Mouse (Mus musculus): ENCODE data around the gene Pik3r3.
A peak's percentile ranks its signal among the peaks of the same experiment; 100 is the strongest.
"Not testable (repeated sequence)": the region's sequence is repeated elsewhere in the genome, so short reads cannot be mapped to it uniquely, and the experiment has no call there.

Gene Pik3r3

DNA sequence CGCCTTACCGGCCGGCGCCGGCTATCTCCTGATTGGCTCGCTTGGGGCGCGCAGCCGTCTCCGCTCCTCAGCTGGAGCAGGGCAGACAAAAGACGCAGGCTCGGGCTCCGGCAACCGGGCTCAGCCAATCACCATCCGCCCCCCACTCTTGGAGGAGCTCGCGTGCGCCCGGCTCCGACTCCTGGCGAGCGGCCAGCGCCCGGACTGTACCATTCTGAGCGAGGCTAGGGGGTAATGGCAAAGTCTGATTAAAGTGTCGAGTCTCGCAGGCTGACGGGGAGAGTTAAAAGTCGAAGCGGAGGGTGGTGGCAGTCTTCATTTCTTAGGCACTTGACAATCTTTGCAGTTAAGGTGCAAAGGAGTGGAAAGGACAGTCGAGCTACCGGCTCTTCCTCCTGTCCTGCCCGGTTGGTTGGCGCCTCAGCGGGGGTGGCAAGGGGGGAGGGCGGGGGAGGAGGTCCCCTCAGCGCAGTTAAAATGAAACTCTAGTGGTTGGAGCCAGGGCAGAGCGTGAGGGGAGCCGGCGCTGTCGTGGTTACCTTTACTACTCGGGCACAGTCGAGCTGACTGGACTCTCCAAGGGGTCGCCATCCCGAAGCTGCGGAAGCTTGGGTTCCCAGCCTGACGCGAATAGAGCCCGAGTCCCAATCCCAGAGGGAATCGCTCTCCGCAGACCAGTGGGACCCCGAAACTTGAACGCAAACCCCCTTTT, at the start of gene Pik3r3:
Gene Pik3r3 (plus strand): TSS at position 479 of the 712 bp plus-strand sequence.
- peak; percentile 97 to 98 for DNase-seq (ENCODE audit: low spot score in 2 of 2)

DNA sequence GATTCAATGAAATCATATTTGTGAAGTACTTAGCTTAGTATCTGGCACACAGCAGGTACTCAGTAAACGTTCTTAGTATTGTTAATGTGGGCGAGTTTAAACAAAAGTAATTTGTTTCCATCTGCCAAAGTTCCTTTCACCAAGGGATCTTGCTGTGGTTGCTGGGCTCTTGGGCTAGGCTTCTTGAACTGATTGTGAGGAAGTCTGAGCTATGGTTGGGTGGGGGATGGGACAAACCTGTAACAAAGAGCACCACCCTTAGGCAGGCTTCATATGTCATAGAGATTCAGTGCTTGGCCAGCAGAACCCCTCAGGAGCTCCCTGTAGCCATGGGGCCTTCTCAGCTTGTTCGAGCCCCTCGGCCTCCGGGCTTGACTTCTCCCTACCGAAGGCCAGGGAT, 48.3 kb upstream of the Pik3r3 start, which contains the start of the genes 1700042G07Rik and Gm49337:
Gene 1700042G07Rik (plus strand): TSS at position 301 of the 400 bp plus-strand sequence.
Gene Gm49337 (plus strand): TSS at position 313 of the 400 bp plus-strand sequence.
- no peak for DNase-seq (ENCODE audit: low spot score in 2 of 2)

DNA sequence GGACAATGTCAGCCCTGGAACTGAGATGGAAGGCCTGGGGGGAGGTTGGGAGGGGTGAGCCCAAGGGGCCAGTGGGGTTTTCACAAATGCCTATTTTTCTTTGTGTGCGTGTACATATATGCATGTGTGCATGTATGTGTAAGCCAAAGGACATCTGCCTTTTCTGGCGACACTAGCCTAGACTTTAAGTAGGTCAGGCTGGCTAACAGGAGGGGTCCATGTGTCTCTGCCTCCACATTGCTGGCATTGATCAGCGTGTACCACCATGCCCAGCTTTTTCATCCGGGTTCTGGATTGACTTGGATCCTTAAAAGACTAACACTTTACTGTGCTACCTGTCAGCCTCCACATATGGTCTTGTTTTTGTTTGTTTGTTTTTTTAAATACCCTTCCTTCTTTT, 47.7 kb upstream of the Pik3r3 start:
- DNase-seq (ENCODE audit: low spot score in 2 of 2): no peak

GRCm38 (mm10) chr4:116174466-116175116, 46.8 kb upstream of the Pik3r3 start:
- DNase-seq (ENCODE audit: low spot score in 2 of 2): no peak

- DNase-seq (ENCODE audit: low spot score in 2 of 2): no peak
Measured at GRCm38 (mm10) chr4:116175136-116175535, 46.3 kb upstream of the Pik3r3 start.

DNA sequence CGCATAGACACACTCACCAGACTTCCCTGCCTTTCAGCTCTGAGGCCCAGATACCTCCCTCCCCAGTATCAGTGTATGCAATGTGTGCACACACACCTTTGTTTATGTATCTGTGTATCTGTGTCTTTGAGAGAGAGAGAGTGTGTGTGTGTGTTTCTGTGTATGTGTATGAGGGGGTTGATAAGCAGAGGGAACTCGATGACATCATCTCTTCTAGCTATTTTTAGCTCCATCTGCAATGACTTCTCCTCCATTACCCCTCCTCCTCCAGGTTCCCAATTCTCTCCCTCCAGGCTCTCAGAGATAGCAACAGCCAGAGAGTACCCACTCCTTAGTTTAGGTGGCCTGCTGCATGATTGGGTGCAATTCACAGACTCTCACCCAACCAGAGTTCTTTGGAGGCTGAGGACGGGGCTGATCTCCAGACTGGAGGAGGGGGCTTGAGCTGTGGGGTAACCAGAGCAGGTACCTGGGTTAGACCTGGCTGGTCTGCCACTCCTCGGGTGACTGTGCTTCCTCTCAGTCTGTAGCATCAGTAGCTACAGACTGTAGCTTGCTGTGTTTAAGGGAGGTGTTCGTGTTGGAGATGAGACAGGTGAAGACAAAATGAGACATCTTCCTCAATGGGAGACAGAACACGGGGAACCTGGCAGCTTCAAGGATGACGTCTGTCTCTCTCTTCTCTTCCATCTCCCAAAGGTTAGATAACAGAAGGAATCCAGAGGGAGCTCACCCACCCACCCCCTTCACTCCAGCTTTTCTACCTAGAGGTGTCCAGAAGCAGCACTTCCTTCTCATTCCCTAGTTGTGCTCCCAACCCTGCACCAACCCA, 45.5 kb upstream of the Pik3r3 start:
- no peak for DNase-seq (ENCODE audit: low spot score in 2 of 2)

GRCm38 (mm10) chr4:116176543-116176988, 44.9 kb upstream of the Pik3r3 start:
- peak in 1 of 2 experiments; percentile 11 for DNase-seq (ENCODE audit: low spot score in 2 of 2)

- peak in 1 of 2 experiments; percentile 11 for DNase-seq (ENCODE audit: low spot score in 2 of 2)
Measured at GRCm38 (mm10) chr4:116177140-116177539, 44.3 kb upstream of the Pik3r3 start.

- no peak for DNase-seq (ENCODE audit: low spot score in 2 of 2)
Measured at GRCm38 (mm10) chr4:116182079-116182478, 39.3 kb upstream of the Pik3r3 start.

- no peak for DNase-seq (ENCODE audit: low spot score in 2 of 2)
Measured at GRCm38 (mm10) chr4:116182745-116183144, 38.7 kb upstream of the Pik3r3 start.

- DNase-seq (ENCODE audit: low spot score in 2 of 2): peak; percentile 19 to 41
Measured at GRCm38 (mm10) chr4:116185083-116185482, 36.3 kb upstream of the Pik3r3 start.

GRCm38 (mm10) chr4:116192286-116192835, 29.1 kb upstream of the Pik3r3 start:
- DNase-seq (ENCODE audit: low spot score in 2 of 2): no peak

DNA sequence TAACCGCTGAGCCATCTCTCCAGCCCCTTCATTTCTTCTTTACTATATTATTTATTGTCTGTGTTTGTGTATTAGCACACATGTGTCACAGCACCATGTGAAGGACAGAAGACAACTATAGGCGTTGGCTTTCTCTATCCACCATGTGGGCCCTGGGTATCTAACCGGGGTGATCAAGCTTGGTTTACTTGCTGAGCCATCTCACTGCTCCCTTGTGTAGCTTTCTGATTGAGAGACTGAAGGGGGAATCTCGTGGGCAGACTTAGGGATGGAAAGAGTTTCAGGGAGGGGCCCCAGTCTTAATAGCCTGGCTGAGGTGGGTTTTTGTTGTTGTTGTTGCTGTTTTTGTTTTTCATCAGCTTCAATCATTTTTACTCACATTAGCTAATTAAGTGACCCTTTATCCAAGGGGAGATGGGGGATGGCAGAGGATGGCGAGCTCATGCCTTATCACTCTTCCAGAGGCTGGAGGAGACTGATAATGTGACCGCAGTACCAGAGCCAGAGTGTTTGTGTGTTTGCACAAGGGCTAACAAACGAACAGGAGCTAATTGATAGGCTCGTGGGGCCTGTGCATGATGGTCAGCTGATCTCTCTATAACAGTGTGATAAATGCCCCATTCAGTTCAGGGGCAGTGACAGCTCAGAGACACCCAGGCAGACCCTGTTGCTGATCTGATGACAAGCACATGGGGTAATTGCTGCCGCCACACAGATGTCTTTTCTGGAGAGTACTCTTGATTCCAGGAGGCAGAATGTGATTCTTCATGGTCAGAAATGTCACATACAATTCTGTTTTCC, 27.6 kb upstream of the Pik3r3 start:
- no peak for DNase-seq (ENCODE audit: low spot score in 2 of 2)

DNA sequence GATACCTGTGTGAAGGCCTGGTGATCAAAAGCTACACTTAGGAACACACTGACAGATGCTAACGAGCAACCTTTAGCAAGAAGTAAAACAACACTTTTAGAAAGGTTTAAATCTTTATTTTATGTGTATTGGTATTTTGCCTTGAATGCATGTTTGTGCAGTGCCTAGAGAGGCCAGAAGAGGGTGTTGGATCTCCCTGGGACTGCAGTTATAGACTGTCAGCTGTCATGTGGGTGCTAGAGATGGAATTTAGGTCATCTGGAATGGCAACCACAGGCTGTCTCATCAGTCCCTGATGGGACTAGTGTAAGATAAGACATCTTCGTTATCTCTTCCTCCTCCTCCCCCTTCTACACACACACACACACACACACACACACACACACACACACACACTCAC, 23.0 kb upstream of the Pik3r3 start:
- DNase-seq (ENCODE audit: low spot score in 2 of 2): no peak

DNA sequence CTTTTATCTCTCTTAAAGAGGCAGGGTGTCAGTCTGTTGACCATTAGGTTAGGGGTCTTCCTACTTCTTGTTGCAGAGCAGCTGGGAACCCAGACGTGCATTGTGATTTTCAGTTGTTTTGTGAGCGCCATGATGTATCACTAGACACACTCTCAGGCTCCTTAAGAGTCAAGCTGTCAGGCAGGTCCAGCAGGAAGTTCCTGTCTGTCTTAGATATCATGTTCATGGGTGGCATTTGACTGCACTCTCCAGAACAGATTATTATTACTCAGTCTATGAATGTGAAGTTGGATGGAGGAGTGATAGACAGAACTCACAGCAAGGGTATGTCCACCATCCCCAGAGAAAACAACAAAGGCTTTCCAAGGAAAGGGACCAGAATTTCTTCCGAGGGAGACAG, 17.0 kb upstream of the Pik3r3 start:
- DNase-seq (ENCODE audit: low spot score in 2 of 2): no peak

GRCm38 (mm10) chr4:116206531-116206930, 14.9 kb upstream of the Pik3r3 start:
- DNase-seq (ENCODE audit: low spot score in 2 of 2): no peak

DNA sequence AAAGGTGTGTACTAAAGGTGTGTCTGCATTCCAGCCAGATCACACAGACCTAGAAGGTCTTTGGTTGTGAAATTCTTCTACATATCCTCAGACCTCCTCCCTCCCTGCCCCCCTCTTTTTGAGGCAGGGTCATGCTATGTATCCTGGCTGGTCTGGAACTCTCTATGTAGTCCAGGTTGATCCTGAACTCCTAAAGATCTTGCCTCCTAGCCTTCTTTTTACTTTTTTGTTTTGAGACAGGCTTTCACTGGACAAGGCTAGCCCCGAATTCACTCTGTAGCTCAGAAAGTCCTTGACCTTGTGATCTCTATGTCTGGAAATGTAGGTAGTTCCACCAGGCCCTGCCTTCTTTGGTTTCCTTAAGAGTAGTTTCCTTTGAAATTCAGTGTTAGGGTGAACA, 12.5 kb upstream of the Pik3r3 start:
- DNase-seq (ENCODE audit: low spot score in 2 of 2): no peak

DNA sequence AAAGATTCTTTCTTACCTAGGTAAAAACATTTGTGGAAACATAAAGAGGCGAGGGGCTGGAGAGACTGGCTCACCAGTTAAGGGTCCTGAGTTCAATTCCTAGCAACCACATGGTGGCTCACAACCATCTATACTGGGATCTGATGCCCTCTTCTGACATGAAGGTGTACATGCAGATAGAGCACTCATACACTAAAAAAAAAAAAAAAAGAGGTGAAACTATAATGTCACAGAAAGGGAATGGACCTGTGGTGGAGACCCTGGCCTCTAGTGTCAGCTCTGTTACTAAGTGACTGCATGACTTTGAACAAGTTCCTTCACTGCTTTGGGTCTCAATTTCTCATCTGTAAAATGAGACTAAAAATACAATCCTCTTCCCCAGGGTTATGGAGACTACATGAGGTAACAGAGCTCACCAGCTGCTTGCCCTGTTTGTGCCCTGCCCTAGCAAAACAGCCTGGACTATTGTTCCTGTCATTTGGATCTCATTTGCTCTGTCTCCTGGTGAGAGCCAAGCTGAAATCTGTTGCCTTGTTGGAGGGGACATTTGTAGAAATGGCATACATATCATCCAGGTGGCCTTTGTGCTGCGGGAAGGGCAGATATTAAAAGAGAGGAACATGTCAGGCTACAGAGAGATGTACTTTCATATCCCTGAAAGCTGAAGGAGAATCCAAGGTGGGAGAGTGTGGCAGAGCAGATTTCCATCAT, 5.4 kb upstream of the Pik3r3 start:
- no peak for DNase-seq (ENCODE audit: low spot score in 2 of 2)

DNA sequence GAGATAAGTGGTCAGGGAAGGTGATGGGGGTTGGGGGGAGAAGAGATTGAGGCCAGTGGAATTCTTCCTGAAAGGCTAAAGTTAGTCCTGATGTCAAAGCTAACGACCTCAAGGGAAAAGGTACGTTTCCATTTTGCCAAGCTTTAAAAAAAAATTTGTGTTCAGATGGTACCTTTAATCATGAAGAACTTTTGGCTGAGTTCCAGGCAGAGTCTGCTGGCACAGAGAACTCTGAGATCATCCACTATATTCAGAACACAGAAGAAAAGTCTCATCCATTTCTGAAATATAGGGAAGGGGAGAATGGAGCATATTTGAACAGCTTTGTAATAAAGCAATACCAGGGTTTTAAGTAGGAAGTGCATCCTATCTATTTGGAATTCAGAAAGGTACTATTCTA, 4.4 kb upstream of the Pik3r3 start:
- no peak for DNase-seq (ENCODE audit: low spot score in 2 of 2)

DNA sequence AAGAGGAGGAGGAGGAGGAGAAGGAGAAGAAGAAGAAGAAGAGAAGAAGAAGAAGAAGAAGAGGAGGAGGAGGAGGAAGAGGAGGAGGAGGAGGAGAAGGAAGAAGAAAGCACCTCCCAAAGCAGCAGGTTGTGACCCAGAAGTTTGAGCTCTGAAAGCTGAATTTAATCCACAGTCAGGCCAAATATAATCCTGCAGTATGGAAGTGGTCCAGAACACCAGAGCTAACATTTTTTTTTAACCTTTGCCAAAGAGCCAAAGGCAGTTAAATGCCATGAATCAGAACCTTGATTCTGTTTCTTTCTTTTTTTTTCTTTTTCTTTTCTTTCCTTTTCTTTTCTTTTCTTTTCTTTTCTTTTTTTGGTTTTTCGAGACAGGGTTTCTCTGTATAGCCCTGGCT, 3.8 kb upstream of the Pik3r3 start:
- not testable (repeated sequence) for DNase-seq (ENCODE audit: low spot score in 2 of 2)
